Mouse (Mus musculus) c-Kit-positive CD71-positive TER-119-positive erythroid progenitor cells, embryonic 14.5 days (primary cell): ENCODE measurements around the gene Emilin1.
"Not testable (repeated sequence)": the region's sequence is repeated elsewhere in the genome, so short reads cannot be mapped to it uniquely, and the experiment has no call there.

Experiments
- DNase-seq: peaks from one replicate; pipeline ENCODE4 v3.0.0-alpha.2; 2013; ENCODE audit warnings: low spot score

The Emilin1 gene

DNA sequence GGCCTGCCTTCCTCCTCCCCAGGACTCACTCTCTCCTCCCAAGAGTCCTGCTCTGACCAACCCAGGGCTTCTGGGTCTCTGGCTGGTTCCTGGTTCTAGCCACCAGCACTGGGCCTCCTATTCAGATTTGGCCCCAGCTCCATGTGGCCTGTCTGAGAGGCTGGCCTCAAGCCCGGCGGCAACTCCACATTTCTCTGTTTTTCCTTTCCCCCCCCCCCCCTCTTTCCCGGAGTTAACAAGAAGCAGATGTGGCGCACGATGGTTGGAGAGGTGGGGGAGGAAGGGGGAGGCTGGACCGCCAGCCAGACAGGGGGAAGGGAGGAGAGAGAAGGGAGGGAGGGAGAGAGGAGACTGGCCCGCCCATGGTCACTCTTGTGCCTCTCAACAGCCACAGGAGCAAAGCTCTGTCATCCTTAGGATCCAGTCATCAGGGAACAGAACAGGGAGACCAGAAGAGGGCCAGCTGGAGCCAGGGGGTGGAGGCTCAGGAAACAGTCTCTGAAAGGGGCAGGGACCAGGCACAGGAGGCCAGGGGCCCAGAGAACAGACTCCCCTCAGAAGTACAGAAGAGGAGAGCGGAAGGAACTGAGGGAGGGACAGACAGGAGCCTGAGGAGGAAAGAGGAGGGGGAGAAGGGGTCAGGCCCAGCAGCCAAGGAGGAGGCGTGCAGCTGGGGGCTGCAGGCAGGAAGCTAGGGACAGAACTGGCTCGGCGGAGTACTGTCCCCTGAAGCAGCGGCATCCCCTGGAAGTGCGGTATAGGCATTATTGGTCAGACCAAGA lies at the start of gene Emilin1:
TSS of gene Emilin1 (plus strand) at position 343 of the 782 bp plus-strand sequence.
- no peak for DNase-seq

DNA sequence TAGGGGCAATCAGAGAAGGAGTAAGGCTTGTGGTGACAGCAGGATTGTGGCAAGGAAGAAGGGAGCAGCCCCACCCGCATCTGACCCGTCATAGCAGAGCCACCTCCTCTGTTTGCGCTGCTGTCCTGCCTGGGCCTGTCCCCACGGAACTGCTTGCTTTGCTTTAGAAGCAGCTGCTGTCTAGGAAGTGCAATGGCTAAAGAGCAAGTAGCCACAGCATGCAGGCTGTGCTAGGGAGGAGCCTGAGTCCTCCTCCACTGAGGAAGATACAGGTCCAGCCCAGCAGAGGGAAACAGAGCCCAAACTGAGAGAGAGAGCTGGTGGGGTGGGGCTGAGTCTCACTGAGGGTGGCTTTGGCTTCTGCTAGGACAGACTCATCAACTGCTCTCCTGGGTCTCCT lies 49.4 kb upstream of the Emilin1 start:
- DNase-seq, result no peak

DNA sequence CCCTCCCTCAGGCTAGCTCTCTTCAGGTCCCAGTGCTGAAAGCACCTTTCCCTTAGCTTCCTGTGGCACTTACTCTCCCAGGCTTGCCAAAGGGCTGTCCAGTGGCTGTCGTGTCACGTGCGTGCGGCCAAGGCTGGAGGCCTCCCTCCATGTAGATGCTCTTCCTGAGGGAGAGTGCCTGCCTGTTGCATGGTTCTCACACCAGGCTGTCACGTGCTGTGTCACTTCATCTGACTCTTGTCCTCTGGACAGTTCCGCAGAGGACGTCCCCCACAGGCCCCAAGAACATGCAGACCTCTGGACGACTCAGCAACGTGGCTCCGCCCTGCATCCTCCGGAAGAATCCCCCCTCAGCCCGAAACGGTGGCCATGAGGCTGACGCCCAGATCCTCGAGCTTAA lies 48.9 kb upstream of the Emilin1 start:
- DNase-seq, result no peak

DNA sequence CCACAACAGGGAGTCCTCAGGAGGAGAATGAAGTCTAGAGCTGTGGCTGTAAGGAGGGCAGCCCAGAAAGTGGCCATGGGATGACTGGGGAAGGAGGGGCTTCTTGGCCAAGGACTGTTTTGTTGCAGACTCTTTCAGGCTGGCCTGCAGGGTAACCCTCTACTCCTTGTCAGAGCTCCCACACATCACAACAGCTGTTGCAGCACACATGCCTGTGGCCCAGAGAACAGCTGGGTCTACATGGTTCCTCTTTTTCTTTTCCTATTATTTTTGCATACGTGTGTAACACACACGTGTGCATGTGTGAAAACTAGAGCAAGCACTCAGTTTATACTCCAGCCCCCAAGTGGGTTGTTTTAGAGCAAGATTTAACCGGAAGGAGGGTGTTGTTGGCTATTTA lies 46.3 kb upstream of the Emilin1 start:
- no peak for DNase-seq

DNA sequence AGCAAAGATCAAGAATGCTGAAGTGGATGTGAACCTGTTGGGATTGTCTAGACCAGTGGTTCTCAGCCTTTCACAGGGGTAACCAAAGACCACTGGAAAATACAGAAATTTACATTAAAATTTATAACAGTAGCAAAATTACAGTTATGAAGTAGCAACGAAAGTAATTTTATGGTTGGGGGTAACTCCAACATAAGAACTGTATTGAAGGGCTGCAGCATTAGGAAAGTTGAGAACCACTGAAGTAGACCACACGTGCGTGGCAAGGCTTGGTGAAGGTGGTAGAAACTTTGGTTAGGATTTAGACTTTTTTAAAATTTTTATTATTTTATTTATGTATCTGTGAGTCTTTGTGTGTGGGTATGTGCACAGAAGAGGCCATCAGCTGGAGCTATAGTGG lies 45.5 kb upstream of the Emilin1 start, which contains the start of gene Tmem214:
TSS of gene Tmem214 (plus strand) at position 301 of the 400 bp plus-strand sequence.
- no peak for DNase-seq

DNA sequence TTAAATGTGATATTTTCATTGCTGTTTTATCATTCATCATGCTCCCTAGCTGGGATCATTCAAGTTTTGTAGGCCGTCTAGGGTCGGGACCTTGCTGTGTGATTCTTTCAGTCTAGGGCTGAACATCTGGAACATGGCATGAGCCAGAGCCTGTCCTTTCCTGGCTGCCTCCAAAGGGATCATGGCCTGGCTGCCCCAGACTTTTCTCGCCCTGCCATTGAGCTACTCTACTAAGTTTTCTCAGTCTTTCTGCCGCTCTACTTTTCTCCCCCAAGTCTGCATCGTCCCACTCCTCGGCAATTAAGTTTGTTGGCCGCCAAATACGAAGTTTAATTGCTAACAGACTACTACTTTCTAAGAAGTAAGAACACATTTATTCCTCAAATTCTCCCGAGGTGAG lies 44.2 kb upstream of the Emilin1 start:
- no peak for DNase-seq

GRCm38 (mm10) chr5:30869405-30870130 lies 43.6 kb upstream of the Emilin1 start:
- DNase-seq, result peak; percentile 80

DNA sequence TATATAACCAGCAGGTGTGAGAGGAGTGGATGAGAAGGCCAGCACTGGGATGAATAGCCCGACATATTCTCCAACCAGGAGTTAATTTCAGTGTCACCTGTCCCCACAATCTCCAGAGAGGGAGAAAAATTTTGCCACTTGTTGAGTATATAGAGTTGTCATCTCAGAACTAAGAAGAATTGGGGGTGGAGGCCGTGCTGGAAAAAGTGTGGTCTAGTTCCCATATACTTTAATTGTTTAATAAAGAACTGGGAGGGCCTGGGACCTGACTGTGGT lies 43.1 kb upstream of the Emilin1 start:
- DNase-seq, result no peak

DNA sequence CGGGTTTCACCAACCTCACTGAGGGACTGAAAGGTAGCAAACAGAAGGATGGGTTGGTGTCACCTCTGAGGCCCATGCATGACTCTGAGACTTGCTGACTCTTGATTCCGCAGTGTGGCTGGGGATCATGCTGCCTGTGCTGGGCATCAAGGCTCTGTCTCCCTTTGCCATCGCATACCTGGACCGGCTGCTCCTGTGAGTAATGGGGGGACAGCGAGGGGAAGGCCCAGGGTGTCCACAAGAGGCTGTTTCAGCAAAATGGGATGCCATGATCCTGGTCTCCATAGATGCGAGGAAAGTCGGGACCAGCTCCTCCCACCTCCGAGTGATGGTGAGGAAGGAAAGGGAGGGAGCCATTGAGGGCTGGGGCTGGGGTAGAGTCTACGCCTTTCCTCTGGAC lies 40.6 kb upstream of the Emilin1 start:
- DNase-seq, result no peak

DNA sequence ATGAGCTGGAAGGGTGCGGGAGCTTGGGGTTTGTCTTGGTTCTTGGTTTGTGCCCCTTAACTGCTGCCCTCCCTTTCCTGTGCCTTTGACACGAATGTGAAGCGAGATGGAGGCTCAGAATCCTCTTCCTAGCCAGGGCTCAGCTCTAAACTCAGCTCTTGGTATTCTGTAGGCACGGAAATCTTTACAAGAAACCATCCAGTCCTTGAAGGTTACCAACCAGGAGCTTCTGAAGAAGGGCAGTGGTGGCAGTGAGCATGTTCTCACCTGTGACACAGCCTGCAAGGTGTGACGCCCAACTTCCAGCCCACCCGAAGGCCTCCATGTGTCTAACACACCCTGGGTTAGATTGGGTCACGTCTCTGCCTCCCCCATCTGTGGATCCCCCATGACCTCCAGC lies 38.8 kb upstream of the Emilin1 start:
- DNase-seq, result no peak

GRCm38 (mm10) chr5:30878616-30879015 lies 34.6 kb upstream of the Emilin1 start:
- DNase-seq, result no peak

DNA sequence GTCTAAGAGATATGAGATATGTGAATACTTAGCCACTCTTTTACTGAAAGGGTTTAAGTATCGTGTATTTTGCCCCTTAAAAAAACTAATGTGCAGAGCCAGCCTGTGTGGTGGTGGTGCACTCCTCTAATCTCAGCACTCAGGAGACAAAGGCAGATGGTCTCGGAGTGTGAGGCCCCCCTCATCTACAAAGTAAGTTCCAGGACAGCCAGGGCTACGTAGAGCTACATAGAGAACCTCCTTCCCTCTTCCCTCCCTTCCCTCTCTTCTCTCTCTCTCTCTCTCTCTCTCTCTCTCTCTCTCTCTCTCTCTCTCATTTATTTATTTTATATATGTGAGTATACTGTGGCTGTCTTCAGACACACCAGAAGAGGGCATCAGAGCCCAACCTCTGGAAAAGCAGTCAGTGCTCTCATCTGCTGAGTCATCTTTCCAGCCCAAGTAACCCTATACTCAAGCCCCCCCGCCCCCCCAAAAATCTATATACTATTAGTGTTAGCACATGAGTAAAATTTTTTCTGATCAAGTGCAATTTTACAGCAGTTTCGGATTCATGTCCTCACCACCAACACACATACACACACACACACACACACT lies 33.8 kb upstream of the Emilin1 start:
- DNase-seq, result no peak

DNA sequence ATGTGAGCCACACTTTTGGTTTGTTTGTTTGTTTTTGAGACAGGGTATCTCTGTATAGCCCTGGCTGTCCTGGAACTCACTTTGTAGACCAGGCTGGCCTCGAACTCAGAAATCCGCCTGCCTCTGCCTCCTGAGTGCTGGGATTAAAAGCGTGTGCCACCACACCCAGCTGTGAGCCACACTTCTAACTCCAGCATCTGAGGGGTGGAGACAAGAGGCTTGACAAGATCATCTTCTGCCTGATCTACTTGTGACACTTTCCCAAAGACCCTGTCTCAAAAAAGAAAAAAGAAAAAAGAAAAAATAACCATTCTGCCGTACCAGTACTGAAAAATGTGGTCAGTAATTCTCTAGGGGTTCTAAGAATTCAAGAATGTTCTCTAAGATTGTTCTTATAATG lies 31.4 kb upstream of the Emilin1 start:
- DNase-seq, result not testable (repeated sequence)

GRCm38 (mm10) chr5:30886209-30886608 lies 27.0 kb upstream of the Emilin1 start:
- DNase-seq, result no peak

DNA sequence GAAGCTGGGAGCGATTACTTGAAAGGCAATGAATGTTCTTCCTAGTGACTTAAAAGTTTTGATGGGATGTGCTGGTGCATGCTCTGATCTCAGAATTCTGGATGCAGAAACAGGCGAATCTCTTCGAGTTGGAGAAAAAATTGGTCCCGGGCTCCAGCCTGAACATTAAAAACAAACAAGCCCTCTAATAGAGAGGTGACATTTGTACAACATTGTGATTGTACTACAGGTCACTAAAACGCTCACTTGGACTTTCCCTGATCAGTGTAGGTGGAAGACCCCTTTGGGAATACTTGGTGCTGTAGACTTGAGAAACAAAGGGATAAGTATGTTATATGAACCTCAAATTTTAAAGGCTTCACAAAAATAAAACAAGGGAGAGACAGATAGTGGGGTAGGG lies 26.5 kb upstream of the Emilin1 start:
- no peak for DNase-seq

- peak; percentile 78 for DNase-seq
These were observed 25.9 kb upstream of the Emilin1 start for GRCm38 (mm10) chr5:30887331-30887761.

GRCm38 (mm10) chr5:30887858-30888336 lies 25.3 kb upstream of the Emilin1 start:
- peak; percentile 97 for DNase-seq

GRCm38 (mm10) chr5:30888337-30889087 lies 24.7 kb upstream of the Emilin1 start, which contains the start of gene Agbl5:
Gene Agbl5, plus strand, starts transcription at chr5:30888694.
- DNase-seq, result peak; percentile 90

DNA sequence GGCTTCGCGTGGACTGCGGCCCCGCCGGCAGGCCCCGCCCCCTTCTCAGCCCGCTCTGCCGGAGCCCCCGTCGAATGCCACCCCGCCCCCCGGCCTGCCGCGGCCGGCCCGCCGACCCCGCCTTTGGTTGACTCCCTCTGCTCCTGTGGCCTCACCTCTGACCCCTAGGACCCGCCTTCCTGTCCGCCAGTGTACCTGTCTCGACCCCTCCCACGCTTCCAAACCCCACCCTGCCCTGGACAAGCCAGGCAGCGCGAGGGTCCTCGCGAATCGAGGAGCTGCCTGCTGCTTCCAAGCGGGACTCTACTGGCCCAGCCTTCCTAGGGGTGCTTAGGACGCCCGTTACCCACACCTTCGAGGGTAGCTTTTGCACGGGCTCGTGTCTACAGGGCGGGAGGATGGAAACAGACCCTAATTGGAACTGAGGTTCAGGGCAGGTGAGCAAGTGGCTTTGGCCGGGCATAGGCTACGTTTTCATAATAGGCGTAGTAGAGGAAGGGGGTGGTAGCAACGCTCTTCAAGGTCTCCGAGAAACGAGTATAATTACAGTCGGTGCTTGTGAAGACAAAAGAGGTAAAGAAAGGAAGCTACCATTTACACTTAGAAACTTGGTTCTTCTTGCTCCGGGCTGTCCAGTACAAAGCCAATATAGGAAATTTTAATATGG lies 24.0 kb upstream of the Emilin1 start:
- DNase-seq, result peak; percentile 21

- DNase-seq, result no peak
These were observed 22.8 kb upstream of the Emilin1 start for GRCm38 (mm10) chr5:30890375-30890774.

DNA sequence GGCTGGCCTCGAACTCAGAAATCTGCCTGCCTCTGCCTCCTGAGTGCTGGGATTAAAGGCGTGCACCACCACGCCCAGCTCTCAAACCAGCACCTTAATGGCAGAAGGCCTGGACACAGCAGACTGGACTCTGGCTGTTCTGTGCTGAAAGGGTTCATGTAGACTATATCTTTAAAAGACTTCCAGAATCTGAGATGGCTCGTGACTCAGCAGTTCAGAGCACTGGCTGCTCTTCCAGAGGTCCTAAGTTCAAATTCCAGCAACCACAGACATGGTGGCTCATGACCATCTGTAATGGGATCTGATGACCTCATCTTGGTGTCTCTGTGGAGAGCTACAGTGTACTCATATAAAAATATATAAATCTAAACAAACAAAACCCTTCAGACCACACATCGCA lies 11.3 kb upstream of the Emilin1 start:
- no peak for DNase-seq
